Mouse (Mus musculus): ENCODE results near the gene Usp46. TPM values are rescaled to one million over a fixed set of nuclear protein-coding genes. Genes with fewer than 3 reads are reported as not detected.
"Not testable (repeated sequence)": the region's sequence is repeated elsewhere in the genome, so short reads cannot be mapped to it uniquely, and the experiment has no call there.

Usp46 gene
- polyA plus RNA-seq, 1 experiment from 2014 or later = 60.0 TPM

GRCm38 (mm10) chr5:73977426-73977825 lies 90.8 kb downstream of the Usp46 start:
- Histone ChIP-seq H3K4me2 (ENCODE audit: low read depth, low read length) (no peak overlapping the region), H3K4me3 (ENCODE audit: low read depth, low read length) (no peak overlapping the region), H3K4me1 (ENCODE audit: control insufficient read depth, insufficient read depth, low read length) (no peaks in the 10 kb centered on the region), H3K27ac (replicated peaks; ENCODE audit: low read depth, low read length) (no peak overlapping the region), H3K9me3 (replicated peaks; ENCODE audit: control insufficient read depth, low read length) (no peaks in the 10 kb centered on the region), H3K27me3 (ENCODE audit: control insufficient read depth, insufficient read depth, low read length) (no peaks in the 10 kb centered on the region), H3K36me3 (replicated peaks; ENCODE audit: control insufficient read depth, insufficient read depth, low read depth, low read length) (no peaks in the 10 kb centered on the region), H3K9ac (replicated peaks; ENCODE audit: low read length) (no peak overlapping the region)
- 43% methylated on average over 11 of the region's 11 CpGs for WGBS
- no peak for ATAC-seq (replicated peaks; ENCODE audit: insufficient number of reproducible peaks, low FRiP score, low TSS enrichment, low read depth)
- DNase-seq (ENCODE audit: low spot score) = peak; percentile 43

- no peak overlapping the region for H3K27ac ChIP-seq (replicated peaks; ENCODE audit: low read depth, low read length)
- no peak overlapping the region for H3K4me2 ChIP-seq (ENCODE audit: low read depth, low read length)
- no peak overlapping the region for H3K4me3 ChIP-seq (ENCODE audit: low read depth, low read length)
- H3K9ac ChIP-seq (replicated peaks; ENCODE audit: low read length) = no peak overlapping the region
- 86% methylated on average over 5 of the region's 5 CpGs for WGBS
- no peaks in the 10 kb centered on the region for H3K36me3 ChIP-seq (replicated peaks; ENCODE audit: control insufficient read depth, insufficient read depth, low read depth, low read length)
- no peaks in the 10 kb centered on the region for H3K4me1 ChIP-seq (ENCODE audit: control insufficient read depth, insufficient read depth, low read length)
- no peak for ATAC-seq (replicated peaks; ENCODE audit: insufficient number of reproducible peaks, low FRiP score, low TSS enrichment, low read depth)
- no peaks in the 10 kb centered on the region for H3K27me3 ChIP-seq (ENCODE audit: control insufficient read depth, insufficient read depth, low read length)
- no peak for DNase-seq (ENCODE audit: low spot score)
- H3K9me3 ChIP-seq (replicated peaks; ENCODE audit: control insufficient read depth, low read length) = no peaks in the 10 kb centered on the region
These were observed 96.5 kb downstream of the Usp46 start for GRCm38 (mm10) chr5:73971701-73972100.

DNA sequence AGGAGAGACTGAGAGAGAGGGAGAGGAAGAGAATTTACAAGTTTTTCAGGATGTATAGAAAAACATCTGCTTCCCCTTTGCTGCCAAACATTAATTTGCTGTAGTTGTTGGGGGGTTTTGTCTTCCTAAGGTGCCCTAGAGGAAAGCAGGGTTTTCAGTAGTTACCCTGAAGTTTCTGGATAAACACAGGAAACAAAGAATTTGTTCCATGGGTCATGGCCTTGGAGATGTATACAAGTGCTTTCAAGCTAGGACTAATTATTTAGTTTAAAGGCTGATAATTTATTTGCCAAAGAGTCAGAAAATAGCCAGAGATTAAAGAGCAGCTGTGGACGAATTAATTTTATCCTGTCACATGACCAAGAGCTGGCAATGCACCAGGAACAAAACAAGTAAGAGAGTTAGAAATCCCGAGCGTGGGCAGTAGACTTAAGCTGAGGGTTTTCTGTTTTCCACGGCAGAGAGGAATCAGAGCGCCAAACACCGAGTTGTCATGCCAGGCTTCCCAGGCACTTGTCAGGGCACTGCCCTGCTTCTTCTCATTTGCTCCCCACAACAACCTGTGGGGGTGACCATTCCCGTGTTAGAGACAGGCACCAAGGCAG lies 98.1 kb downstream of the Usp46 start:
- Histone ChIP-seq H3K4me2 (ENCODE audit: low read depth, low read length) (no peak overlapping the region), H3K9me3 (replicated peaks; ENCODE audit: control insufficient read depth, low read length) (no peaks in the 10 kb centered on the region), H3K9ac (replicated peaks; ENCODE audit: low read length) (no peak overlapping the region), H3K4me1 (ENCODE audit: control insufficient read depth, insufficient read depth, low read length) (no peaks in the 10 kb centered on the region), H3K4me3 (ENCODE audit: low read depth, low read length) (no peak overlapping the region), H3K27ac (replicated peaks; ENCODE audit: low read depth, low read length) (no peak overlapping the region), H3K36me3 (replicated peaks; ENCODE audit: control insufficient read depth, insufficient read depth, low read depth, low read length) (no peaks in the 10 kb centered on the region), H3K27me3 (ENCODE audit: control insufficient read depth, insufficient read depth, low read length) (no peaks in the 10 kb centered on the region)
- WGBS = 66% methylated on average over 7 of the region's 7 CpGs
- DNase-seq (ENCODE audit: low spot score) = no peak
- no peak for ATAC-seq (replicated peaks; ENCODE audit: insufficient number of reproducible peaks, low FRiP score, low TSS enrichment, low read depth)

GRCm38 (mm10) chr5:73969338-73969737 lies 98.9 kb downstream of the Usp46 start:
- DNase-seq (ENCODE audit: low spot score) (no peak), ATAC-seq (replicated peaks; ENCODE audit: insufficient number of reproducible peaks, low FRiP score, low TSS enrichment, low read depth) (no peak)
- no peaks in the 10 kb centered on the region for H3K4me1 ChIP-seq (ENCODE audit: control insufficient read depth, insufficient read depth, low read length)
- WGBS = 89% methylated on average over 8 of the region's 8 CpGs
- H3K4me3 ChIP-seq (ENCODE audit: low read depth, low read length) = no peak overlapping the region
- no peaks in the 10 kb centered on the region for H3K36me3 ChIP-seq (replicated peaks; ENCODE audit: control insufficient read depth, insufficient read depth, low read depth, low read length)
- no peaks in the 10 kb centered on the region for H3K9me3 ChIP-seq (replicated peaks; ENCODE audit: control insufficient read depth, low read length)
- no peak overlapping the region for H3K4me2 ChIP-seq (ENCODE audit: low read depth, low read length)
- H3K9ac ChIP-seq (replicated peaks; ENCODE audit: low read length) = no peak overlapping the region
- H3K27me3 ChIP-seq (ENCODE audit: control insufficient read depth, insufficient read depth, low read length) = no peaks in the 10 kb centered on the region
- no peak overlapping the region for H3K27ac ChIP-seq (replicated peaks; ENCODE audit: low read depth, low read length)

DNA sequence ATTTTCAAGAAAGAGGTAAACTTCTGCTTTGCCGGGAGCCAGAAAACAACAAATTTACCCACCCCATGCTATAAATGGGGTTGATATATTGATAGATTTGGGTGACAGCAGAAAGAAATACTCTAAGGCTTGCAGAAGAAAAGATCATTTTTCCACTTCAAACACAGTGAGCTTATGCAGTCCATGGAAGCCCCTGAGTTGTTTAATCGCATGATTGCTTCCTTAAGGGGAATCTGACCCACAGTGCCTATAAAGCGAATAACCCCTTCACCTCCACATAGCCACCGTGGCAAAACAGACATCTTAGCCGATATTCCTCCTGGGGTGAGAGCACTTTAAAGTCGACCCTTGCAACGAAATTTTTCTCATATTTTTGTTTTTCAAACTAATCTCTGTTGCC lies 108.5 kb downstream of the Usp46 start:
- H3K9ac ChIP-seq (replicated peaks; ENCODE audit: low read length) = no peak overlapping the region
- no peak overlapping the region for H3K4me2 ChIP-seq (ENCODE audit: low read depth, low read length)
- ATAC-seq (replicated peaks; ENCODE audit: insufficient number of reproducible peaks, low FRiP score, low TSS enrichment, low read depth) (no peak), DNase-seq (ENCODE audit: low spot score) (peak; percentile 57)
- H3K4me1 ChIP-seq (ENCODE audit: control insufficient read depth, insufficient read depth, low read length) = no peaks in the 10 kb centered on the region
- H3K4me3 ChIP-seq (ENCODE audit: low read depth, low read length) = no peak overlapping the region
- no peak overlapping the region for H3K27ac ChIP-seq (replicated peaks; ENCODE audit: low read depth, low read length)
- H3K9me3 ChIP-seq (replicated peaks; ENCODE audit: control insufficient read depth, low read length) = no peaks in the 10 kb centered on the region
- 39% methylated on average over 7 of the region's 7 CpGs for WGBS
- H3K27me3 ChIP-seq (ENCODE audit: control insufficient read depth, insufficient read depth, low read length) = no peaks in the 10 kb centered on the region
- H3K36me3 ChIP-seq (replicated peaks; ENCODE audit: control insufficient read depth, insufficient read depth, low read depth, low read length) = no peaks in the 10 kb centered on the region

DNA sequence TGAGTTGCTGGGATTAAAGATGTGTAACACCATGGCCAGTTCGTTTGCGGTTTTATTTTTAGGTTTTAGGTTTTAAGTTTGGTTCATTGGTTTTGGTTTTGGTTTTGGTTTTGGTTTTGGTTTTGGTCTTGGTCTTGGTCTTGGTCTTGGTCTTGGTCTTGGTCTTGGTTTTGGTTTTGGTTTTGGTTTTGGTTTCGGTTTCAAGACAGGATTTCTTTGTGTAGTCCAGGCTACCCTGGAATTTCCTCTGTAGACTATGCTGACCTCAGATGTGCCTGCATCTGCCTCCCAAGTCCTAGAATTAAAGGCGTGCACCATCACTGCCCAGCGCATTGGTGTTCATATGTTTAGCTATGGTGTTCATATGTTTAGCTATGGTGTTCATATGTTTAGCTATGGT lies 109.6 kb downstream of the Usp46 start:
- H3K9me3 ChIP-seq (replicated peaks; ENCODE audit: control insufficient read depth, low read length); H3K4me1 ChIP-seq (ENCODE audit: control insufficient read depth, insufficient read depth, low read length); H3K36me3 ChIP-seq (replicated peaks; ENCODE audit: control insufficient read depth, insufficient read depth, low read depth, low read length); H3K27me3 ChIP-seq (ENCODE audit: control insufficient read depth, insufficient read depth, low read length); DNase-seq (ENCODE audit: low spot score); H3K27ac ChIP-seq (replicated peaks; ENCODE audit: low read depth, low read length); H3K4me2 ChIP-seq (ENCODE audit: low read depth, low read length); H3K4me3 ChIP-seq (ENCODE audit: low read depth, low read length); ATAC-seq (replicated peaks; ENCODE audit: insufficient number of reproducible peaks, low FRiP score, low TSS enrichment, low read depth); H3K9ac ChIP-seq (replicated peaks; ENCODE audit: low read length): not testable (repeated sequence)
- 93% methylated on average over 5 of the region's 5 CpGs for WGBS

DNA sequence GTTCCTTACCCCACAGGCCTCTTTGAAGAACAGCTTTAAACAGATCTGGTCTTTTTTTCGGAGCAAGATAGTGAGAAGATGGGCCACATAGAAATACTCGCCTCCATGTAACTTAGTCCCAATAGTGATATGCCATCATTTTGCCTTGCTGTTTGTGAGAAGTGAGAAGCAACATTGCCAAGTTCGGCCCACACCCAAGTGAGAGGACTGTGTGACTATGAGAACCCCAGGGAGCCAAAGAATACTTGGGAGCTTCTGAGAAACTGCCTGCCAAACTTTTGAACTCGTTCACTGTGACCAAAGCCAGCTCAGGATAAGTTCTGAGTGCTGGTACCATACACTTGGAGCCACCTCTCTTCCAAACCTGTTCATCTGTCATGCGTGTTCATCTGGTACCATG lies 110.1 kb downstream of the Usp46 start:
- WGBS = 92% methylated on average over 5 of the region's 5 CpGs
- Histone ChIP-seq H3K27ac (replicated peaks; ENCODE audit: low read depth, low read length) (no peak overlapping the region), H3K4me1 (ENCODE audit: control insufficient read depth, insufficient read depth, low read length) (no peaks in the 10 kb centered on the region)

DNA sequence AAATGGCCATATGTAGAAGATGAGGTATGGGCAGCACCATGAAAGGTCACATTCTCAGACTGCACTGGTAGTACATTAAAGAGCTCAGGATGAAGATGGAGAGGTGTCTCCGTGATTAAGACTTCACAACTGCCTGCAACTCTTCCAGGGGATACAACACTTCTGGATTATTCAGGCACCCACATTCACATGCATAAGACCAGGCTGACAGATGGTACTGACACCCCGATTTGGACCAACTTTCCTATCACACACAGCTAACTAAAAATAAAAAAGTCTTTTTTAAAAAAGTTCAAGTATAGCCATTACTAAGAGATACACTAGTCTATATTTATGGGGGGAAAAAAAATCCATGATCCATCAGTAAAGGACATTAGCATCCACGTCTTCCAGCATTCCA lies 112.5 kb downstream of the Usp46 start:
- Histone ChIP-seq H3K36me3 (replicated peaks; ENCODE audit: control insufficient read depth, insufficient read depth, low read depth, low read length) (no peaks in the 10 kb centered on the region), H3K4me3 (ENCODE audit: low read depth, low read length) (no peak overlapping the region), H3K4me1 (ENCODE audit: control insufficient read depth, insufficient read depth, low read length) (peaks cover 3% of the 10 kb centered on the region; the same call in 1 of the 2 replicates), H3K4me2 (ENCODE audit: low read depth, low read length) (no peak overlapping the region), H3K27ac (replicated peaks; ENCODE audit: low read depth, low read length) (no peak overlapping the region), H3K27me3 (ENCODE audit: control insufficient read depth, insufficient read depth, low read length) (no peaks in the 10 kb centered on the region), H3K9me3 (replicated peaks; ENCODE audit: control insufficient read depth, low read length) (no peaks in the 10 kb centered on the region), H3K9ac (replicated peaks; ENCODE audit: low read length) (no peak overlapping the region)
- DNase-seq (ENCODE audit: low spot score) = no peak
- no peak for ATAC-seq (replicated peaks; ENCODE audit: insufficient number of reproducible peaks, low FRiP score, low TSS enrichment, low read depth)
- WGBS = 83% methylated on average over 3 of the region's 3 CpGs

More for the DNA sequence above, 110.1 kb downstream of the Usp46 start:
- H3K4me3 ChIP-seq (ENCODE audit: low read depth, low read length) = no peak overlapping the region
- H3K9me3 ChIP-seq (replicated peaks; ENCODE audit: control insufficient read depth, low read length) = no peaks in the 10 kb centered on the region
- no peak for DNase-seq (ENCODE audit: low spot score)
- H3K4me2 ChIP-seq (ENCODE audit: low read depth, low read length) = no peak overlapping the region
- no peak overlapping the region for H3K9ac ChIP-seq (replicated peaks; ENCODE audit: low read length)
- no peaks in the 10 kb centered on the region for H3K36me3 ChIP-seq (replicated peaks; ENCODE audit: control insufficient read depth, insufficient read depth, low read depth, low read length)
- no peak for ATAC-seq (replicated peaks; ENCODE audit: insufficient number of reproducible peaks, low FRiP score, low TSS enrichment, low read depth)
- H3K27me3 ChIP-seq (ENCODE audit: control insufficient read depth, insufficient read depth, low read length) = no peaks in the 10 kb centered on the region

Measured in embryonic facial prominence, embryonic 11.5 days (tissue).